Mouse (Mus musculus) kidney, adult 2 months (tissue): Measurements from ENCODE around the gene Slc22a21. TPM values are rescaled to one million over a fixed set of nuclear protein-coding genes. Genes with fewer than 3 reads are reported as not detected.
A peak's percentile ranks its signal among the peaks of the same experiment; 100 is the strongest.

Experiments
- DNase-seq: peaks from one replicate; pipeline ENCODE4 v3.0.0; 2021
- H3K27ac ChIP-seq: fragments of 200-500 bp; 2 replicates; pipeline ENCODE4 v1.5.1; 2012; ENCODE audit warnings: low read depth, low read length, control low read depth, inconsistent platforms; ENCODE audit not compliant: insufficient read depth
- H3K27me3 ChIP-seq: fragments of 200-500 bp; replicated peaks from 2 replicates; pipeline ENCODE4 v1.6.1; 2012; ENCODE audit warnings: mild to moderate bottlenecking, moderate library complexity, low read length, inconsistent platforms; ENCODE audit not compliant: control insufficient read depth, insufficient read depth
- H3K36me3 ChIP-seq: fragments of 200-500 bp; 2 replicates; pipeline ENCODE4 v1.6.1; 2012; ENCODE audit warnings: mild to moderate bottlenecking, moderate library complexity, low read length, inconsistent platforms; ENCODE audit not compliant: control insufficient read depth, insufficient read depth
- H3K4me1 ChIP-seq: fragments of 200-500 bp; 2 replicates; pipeline ENCODE4 v1.6.1; 2011; ENCODE audit warnings: low read length; ENCODE audit not compliant: control insufficient read depth, insufficient read depth
- H3K4me3 ChIP-seq: fragments of 200-500 bp; 2 replicates; pipeline ENCODE4 v1.5.1; 2011; ENCODE audit warnings: mild to moderate bottlenecking, low read depth, low read length, control low read depth; ENCODE audit not compliant: insufficient read depth
- CTCF ChIP-seq: fragments of 200-500 bp; conservative IDR thresholded peaks from 2 replicates; pipeline ENCODE4 v1.5.1; 2011; ENCODE audit warnings: low read depth, mild to moderate bottlenecking, control low read depth, low read length, moderate library complexity, mixed read lengths; ENCODE audit not compliant: insufficient read depth, insufficient read length
- POLR2A ChIP-seq: fragments of 200-500 bp; IDR thresholded peaks from one replicate; pipeline ENCODE4 v1.6.1; 2011; ENCODE audit warnings: low read depth, low read length, control low read depth
- WGBS: fragments of 180-500 bp; shearing (Covaris S2); methylation state at CpG from one replicate; pipeline ENCODE4 v1.1.7; 2018; 5-methylcytosine and 5-hydroxymethylcytosine counted together
- polyA plus RNA-seq: library from polyadenylated mRNA; depleted of rRNA; stranded (reverse); fragments of >200 nt; gene quantifications from 2 replicates; pipeline ENCODE4 v1.2.3, GENCODE M21; 2012

The Slc22a21 gene
- polyA plus RNA-seq, 1 experiment, result 2.4 TPM

- 95% methylated on average over 5 of the region's 5 CpGs for WGBS
- H3K27me3 ChIP-seq, result no peaks in the 10 kb centered on the region
Measured at GRCm38 (mm10) chr11:53926303-53926702, 53.8 kb downstream of the Slc22a21 start.

GRCm38 (mm10) chr11:53918851-53919250 lies 61.3 kb downstream of the Slc22a21 start:
- Histone ChIP-seq H3K27ac (no peak overlapping the region; the same call in 1 of the 2 replicates), H3K27me3 (no peaks in the 10 kb centered on the region), H3K36me3 (no peaks in the 10 kb centered on the region), H3K4me3 (no peak overlapping the region), H3K4me1 (no peaks in the 10 kb centered on the region)
- peak; percentile 58 for DNase-seq
- TF ChIP-seq CTCF (no peak), POLR2A (no peak)
- WGBS, result 68% methylated on average over 4 of the region's 4 CpGs

More at GRCm38 (mm10) chr11:53926303-53926702, 53.8 kb downstream of the Slc22a21 start:
- no peak for TF ChIP-seq CTCF
- no peak for TF ChIP-seq POLR2A
- no peaks in the 10 kb centered on the region for H3K36me3 ChIP-seq
- H3K4me1 ChIP-seq, result no peaks in the 10 kb centered on the region
- DNase-seq, result no peak
- no peak overlapping the region for H3K27ac ChIP-seq
- no peak overlapping the region for H3K4me3 ChIP-seq

GRCm38 (mm10) chr11:53911011-53911410 lies 69.1 kb downstream of the Slc22a21 start:
- DNase-seq, result no peak
- 56% methylated on average over 4 of the region's 4 CpGs for WGBS

DNA sequence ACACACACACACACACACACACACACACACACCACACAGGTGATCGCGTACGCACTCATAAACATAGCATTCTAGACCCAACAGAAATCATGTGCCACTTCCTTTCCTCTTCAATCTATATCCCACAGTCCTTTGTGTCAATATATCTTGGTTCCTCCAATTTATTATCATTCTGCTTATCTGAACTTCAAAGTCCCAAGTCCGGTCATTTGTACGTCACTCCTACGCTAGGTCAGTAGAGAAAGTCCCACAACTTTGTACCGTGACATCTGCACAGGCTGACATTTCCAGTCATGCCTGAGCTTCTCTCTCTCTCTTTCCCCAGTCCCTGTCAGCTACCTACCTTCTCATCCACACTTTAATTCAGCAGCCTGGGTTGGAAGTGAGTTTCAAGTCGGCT lies 71.4 kb downstream of the Slc22a21 start:
- no peak overlapping the region for H3K4me3 ChIP-seq
- H3K27ac ChIP-seq, result no peak overlapping the region
- WGBS, result 85% methylated on average over 8 of the region's 8 CpGs
- DNase-seq, result no peak
- H3K36me3 ChIP-seq, result no peaks in the 10 kb centered on the region
- TF ChIP-seq CTCF (no peak), POLR2A (no peak)
- no peaks in the 10 kb centered on the region for H3K27me3 ChIP-seq
- H3K4me1 ChIP-seq, result peaks cover 11% of the 10 kb centered on the region

More at GRCm38 (mm10) chr11:53911011-53911410, 69.1 kb downstream of the Slc22a21 start:
- Histone ChIP-seq H3K4me3 (no peak overlapping the region), H3K27me3 (no peaks in the 10 kb centered on the region), H3K27ac (no peak overlapping the region), H3K36me3 (no peaks in the 10 kb centered on the region), H3K4me1 (no peaks in the 10 kb centered on the region)
- no peak for TF ChIP-seq POLR2A
- no peak for TF ChIP-seq CTCF

DNA sequence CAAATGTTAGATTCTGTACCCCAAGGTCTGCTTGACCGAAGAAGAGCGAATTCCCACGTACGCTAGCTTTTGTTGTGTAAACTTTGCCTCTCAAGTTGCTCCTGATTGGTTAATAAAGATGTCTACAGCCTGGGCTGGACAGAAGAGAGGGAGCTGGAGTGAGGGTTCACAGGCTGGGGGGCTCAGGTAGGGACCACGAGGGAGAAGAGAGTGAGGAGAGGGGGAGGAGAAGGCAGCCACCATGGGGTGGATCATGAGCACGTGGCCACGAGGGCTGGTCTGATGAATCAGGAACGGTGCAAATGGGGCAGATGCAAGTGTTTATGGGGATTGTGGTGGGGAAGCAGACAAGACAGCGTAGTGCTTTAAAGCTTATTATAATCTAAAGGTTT lies 75.6 kb downstream of the Slc22a21 start:
- no peak overlapping the region for H3K4me3 ChIP-seq
- peak overlapping the region; percentile 74 for H3K27ac ChIP-seq
- no peak for DNase-seq
- no peaks in the 10 kb centered on the region for H3K36me3 ChIP-seq
- TF ChIP-seq CTCF (no peak), POLR2A (no peak)
- peaks cover 21% of the 10 kb centered on the region for H3K4me1 ChIP-seq
- no peaks in the 10 kb centered on the region for H3K27me3 ChIP-seq
- 48% methylated on average over 9 of the region's 9 CpGs for WGBS

DNA sequence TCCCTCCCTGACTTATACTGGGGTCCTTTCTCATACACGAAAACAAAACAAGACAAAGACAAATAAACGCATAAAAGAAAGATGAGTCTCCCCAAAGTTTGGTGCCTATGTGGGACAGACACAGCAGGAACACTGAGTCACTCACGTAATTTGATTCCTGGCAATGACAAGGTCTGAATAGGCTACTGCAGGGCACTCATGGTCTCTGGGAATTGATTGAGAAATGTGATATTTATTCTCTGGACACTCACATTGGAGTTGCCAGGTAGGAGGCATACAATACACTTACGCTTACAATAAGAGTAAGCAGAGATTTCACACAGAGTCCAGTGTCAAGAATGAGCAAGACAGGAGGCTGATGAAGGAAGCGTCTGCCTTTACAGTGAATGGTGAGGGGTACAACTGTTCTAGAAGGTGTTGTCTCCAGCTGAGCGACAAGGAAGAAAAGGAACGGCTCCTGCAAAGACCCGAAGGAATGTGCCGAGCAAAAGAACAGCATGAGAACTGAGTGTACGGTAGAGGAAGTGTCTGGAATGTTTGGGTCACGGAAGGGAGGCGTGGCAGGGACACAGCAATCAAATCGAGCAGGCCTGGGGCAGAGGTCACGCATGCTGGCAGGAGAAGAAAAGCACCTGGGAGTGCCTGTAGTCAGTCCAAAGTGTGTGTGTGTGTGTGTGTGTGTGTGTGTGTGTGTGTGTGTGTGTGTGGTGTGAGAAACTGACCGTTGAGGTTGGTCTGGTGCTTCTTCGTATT lies 76.2 kb downstream of the Slc22a21 start:
- H3K36me3 ChIP-seq, result no peaks in the 10 kb centered on the region
- no peak overlapping the region for H3K4me3 ChIP-seq
- peak; percentile 97 for DNase-seq
- H3K27me3 ChIP-seq, result no peaks in the 10 kb centered on the region
- H3K4me1 ChIP-seq, result peaks cover 21% of the 10 kb centered on the region
- 20% methylated on average over 16 of the region's 16 CpGs for WGBS
- peak overlapping the region; percentile 93 for H3K27ac ChIP-seq
- TF ChIP-seq CTCF (no peak), POLR2A (no peak)

- no peaks in the 10 kb centered on the region for H3K27me3 ChIP-seq
- 74% methylated on average over 14 of the region's 14 CpGs for WGBS
- peaks cover 21% of the 10 kb centered on the region for H3K4me1 ChIP-seq
- DNase-seq, result peak; percentile 36
- no peaks in the 10 kb centered on the region for H3K36me3 ChIP-seq
- no peak overlapping the region for H3K4me3 ChIP-seq
- no peak for TF ChIP-seq POLR2A
- TF ChIP-seq CTCF, result no peak
- no peak overlapping the region for H3K27ac ChIP-seq
Measured at GRCm38 (mm10) chr11:53902741-53903140, 77.4 kb downstream of the Slc22a21 start.
